Mouse (Mus musculus) bone marrow, adult 2 months (tissue): ENCODE measurements around the gene Gm29094.
"Not testable (repeated sequence)": the region's sequence is repeated elsewhere in the genome, so short reads cannot be mapped to it uniquely, and the experiment has no call there.

Source experiments
- CTCF ChIP-seq: fragments of 200-500 bp; IDR thresholded peaks from 2 replicates; pipeline ENCODE4 v1.5.1; 2011; ENCODE audit warnings: low read length, control low read depth; ENCODE audit not compliant: control insufficient read depth, insufficient read depth
- POLR2A ChIP-seq: fragments of 200-500 bp; IDR thresholded peaks from 2 replicates; pipeline ENCODE4 v1.6.1; 2011; ENCODE audit warnings: low read depth, mild to moderate bottlenecking, control low read depth, low read length, borderline replicate concordance; ENCODE audit not compliant: control insufficient read depth

- not testable (repeated sequence) for TF ChIP-seq POLR2A, CTCF
Observed at GRCm38 (mm10) chr9:89198349-89198748, 830 bp upstream of the Gm29094 start.
